Mouse (Mus musculus) spleen, adult 12 weeks (tissue): Measurements from ENCODE around the gene Sclt1.

Experiments
- DNase-seq: peaks from one replicate; pipeline ENCODE4 v3.0.0; 2022; ENCODE audit warnings: low spot score

Sclt1 gene

GRCm38 (mm10) chr3:41586917-41587316, 155.4 kb downstream of the Sclt1 start:
- DNase-seq: no peak

GRCm38 (mm10) chr3:41586330-41586729, 156.0 kb downstream of the Sclt1 start:
- no peak for DNase-seq

GRCm38 (mm10) chr3:41585548-41585947, 156.8 kb downstream of the Sclt1 start:
- DNase-seq: no peak

DNA sequence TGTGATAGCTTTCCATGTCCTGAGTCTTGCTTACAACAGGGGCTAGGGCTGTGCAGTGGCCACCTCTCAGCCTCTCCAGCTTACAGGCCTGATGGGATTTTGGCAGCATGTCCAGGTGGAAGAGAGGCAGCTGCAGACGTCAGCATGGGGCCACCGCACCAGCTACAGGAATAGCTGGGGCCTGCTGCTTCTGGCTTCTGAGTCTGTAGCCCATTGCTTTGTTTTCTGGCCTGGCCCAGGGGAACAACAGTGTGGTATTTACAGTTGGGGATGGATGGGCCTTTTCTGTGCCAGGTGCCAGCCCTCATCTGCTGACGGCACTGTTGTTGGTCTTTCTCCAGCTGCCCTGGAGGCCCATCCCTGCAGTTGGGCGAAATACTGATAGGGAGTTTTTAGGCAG, 158.7 kb downstream of the Sclt1 start:
- no peak for DNase-seq

DNA sequence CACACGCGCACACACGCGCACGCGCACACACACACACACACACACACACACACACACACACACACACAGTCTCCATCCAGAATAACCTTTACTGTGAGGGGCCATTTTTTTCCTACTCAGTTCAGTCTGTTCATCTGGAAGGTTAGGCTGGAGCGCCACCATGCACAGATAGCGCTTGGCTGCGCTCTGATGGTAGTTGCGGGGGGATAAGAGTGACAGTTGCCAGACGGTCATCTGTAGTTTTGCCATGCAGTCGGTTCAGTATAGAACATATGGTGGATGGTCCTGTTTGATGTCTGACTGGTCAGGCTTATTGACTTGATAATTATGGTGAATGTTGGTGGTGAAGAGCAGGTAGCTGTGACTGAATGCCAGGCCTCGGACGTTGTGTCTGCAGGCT, 159.2 kb downstream of the Sclt1 start:
- DNase-seq: no peak

GRCm38 (mm10) chr3:41582256-41582655, 160.1 kb downstream of the Sclt1 start:
- DNase-seq: no peak

DNA sequence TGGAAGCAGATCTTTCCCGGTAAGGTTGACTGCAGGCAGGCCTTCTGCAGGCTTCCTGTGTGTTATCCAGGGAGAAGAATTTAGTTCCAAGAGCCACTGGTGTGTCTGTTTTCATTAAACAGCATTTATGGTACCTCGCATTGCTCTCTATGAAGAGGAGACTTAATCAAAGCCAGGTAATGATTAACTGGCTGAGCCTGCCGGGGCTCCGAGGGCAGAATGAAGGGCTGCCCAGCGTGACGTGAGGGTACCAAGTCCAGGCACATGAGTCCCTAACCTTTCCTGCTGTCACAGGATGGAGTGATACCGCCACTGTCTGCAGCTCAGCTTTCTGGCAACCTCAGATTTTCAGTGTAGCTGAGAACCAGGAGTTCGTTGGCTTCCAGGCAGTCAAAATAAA, 160.9 kb downstream of the Sclt1 start:
- no peak for DNase-seq

- DNase-seq: no peak
These were observed 161.7 kb downstream of the Sclt1 start for GRCm38 (mm10) chr3:41580401-41581323.

DNA sequence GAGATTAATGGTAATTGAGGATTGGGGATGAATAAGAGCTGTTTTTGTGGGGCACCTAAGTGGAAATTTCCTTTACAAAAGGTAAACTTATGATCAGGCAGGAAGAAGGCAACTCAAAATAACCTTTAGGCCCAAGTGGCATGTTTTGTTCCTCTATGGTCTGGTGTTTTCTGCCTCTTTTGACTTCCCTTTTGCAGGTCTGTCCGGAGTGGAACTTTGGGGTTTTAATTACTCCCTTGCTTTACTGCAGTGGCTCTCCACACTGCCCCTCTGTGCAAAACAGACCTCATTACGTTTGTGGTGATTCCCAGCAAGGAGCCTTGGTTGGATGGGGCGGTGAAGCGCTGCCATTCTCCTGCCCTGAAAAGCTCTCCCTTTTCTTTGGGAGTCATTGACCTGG, 162.4 kb downstream of the Sclt1 start:
- DNase-seq: no peak

- DNase-seq: no peak
These were observed 165.1 kb downstream of the Sclt1 start for GRCm38 (mm10) chr3:41577240-41577639.
